Mouse (Mus musculus) urinary bladder, postnatal 4 days (tissue): ENCODE measurements around the gene Tmeff2.

Experiments used
- DNase-seq, 2 experiments: peaks; one replicate each; pipeline ENCODE4 v3.0.0; 2021 to 2022; ENCODE audit warnings: low spot score in 2 of 2

Gene Tmeff2

DNA sequence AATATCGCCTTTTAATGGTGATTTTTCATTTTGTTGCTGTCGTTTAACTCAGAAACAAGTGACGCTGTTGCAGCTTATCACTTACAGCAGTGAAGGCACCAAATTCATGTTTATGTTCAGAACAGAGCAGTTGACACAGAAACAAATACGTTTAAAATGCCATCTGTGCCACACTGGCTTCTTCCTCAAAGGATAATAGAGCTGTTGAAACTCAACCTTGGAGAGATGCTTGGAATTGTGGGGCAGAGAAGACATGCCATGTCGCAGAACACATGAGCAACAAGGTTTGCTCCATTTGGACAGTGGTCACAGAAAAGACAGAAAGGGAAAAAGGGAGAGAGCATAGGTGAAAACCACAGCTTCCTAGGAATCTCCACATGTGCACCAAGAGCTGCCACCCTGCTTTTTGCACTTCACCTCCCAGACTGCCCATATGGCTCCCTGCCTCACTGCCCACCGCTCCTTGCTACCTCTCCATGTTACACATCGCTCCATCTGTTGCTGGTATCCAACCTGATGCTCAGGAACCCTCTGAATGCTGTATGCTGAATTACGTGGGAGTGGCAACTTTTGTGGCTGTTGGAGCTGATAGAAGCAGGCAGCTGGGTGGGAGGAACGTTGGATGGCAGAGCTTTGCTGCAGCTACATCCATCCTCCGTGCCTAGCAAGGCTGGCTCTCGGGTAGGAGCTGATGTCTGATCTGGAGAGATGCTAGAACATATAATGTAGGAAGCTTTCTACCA is 298.8 kb downstream of the Tmeff2 start:
- no peak for DNase-seq

DNA sequence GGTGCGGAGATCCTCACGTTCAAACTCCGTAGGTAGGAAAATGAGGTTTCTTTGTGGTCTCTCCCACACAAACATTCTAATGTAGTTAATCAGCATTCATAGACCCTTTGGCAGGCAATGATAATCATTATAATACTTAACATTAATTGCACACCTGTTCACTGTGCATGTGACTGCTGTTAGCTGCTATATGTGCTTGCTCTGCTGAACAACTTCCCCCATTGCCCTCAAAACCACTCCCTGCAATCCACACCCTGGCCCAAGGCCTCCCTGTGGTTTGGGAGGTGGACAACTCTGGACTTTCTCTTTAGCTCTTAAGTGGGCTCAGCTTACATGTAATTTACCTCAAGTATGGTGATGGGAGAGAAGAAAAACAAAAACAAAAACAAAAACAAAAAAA is 299.5 kb downstream of the Tmeff2 start:
- no peak for DNase-seq

DNA sequence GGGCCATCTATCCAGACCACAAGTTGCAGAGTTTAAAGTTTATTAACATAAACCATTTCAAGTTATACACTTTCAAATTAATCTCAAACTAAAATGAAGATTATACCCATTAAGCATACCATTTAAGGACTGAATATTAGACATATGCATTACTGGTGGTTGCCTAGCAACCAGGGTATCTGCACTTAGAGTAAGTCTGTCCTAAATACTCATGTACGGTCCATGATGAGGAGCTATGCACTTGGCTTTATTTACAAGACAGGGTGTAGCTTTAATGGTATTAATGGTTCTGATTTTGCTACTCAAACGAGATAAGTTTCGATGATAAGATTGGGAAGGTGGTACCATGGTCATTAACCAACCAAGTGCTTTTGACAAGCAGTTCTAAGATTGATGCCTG is 315.2 kb downstream of the Tmeff2 start:
- DNase-seq = no peak

DNA sequence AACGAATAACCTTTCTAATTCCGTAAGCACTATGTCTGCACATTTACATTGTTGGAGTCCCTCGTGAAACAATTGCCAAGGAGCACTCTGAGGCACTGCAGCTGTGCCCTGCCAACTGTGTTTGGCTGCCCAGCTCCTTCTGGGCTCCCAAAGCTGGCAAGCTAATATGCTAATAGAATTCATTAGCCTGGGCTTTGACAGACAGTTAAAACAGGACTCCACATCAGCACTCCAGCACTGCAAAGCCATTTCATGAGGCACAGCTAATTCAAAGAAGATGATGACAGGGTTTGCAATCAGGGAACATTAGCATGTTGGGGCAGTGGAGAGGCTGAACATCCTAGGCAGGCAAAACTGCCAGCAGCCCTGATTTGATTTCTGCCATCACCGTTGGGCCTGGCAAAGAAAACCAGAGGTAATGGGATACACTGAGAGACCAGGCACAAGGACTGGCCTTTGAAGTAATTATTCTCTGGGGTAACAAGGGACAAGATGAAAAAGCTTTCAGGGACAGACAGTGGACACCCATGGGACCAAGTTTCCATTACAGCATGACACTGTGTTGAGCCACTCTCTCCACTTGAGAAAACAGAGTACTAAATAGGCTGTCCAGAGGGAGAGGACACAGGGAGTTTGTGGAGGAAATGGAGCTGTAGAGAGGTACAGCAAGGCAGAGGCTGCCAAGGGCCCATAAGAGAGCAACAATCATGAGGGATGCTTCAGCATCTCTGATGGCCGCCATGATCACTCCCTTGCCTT is 316.0 kb downstream of the Tmeff2 start:
- no peak for DNase-seq

DNA sequence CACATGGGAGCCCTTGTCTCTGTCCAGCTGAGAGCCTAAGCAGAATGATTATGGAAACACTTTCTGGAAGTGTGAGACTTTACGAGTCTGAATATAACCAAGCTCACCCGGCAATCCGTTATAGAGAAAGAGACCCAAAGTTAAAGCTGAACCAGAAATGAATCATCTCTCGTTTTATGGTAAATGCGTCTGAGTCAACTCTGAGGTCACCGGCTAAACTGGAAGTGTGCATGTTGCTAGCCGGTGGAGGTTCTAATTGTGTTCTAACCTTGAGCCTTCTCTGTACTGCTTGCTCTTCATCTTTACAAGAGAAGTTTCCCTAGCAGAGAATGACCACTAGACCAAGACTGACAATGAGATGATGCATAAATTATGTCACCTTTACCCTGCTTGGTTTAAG is 316.8 kb downstream of the Tmeff2 start:
- no peak for DNase-seq

DNA sequence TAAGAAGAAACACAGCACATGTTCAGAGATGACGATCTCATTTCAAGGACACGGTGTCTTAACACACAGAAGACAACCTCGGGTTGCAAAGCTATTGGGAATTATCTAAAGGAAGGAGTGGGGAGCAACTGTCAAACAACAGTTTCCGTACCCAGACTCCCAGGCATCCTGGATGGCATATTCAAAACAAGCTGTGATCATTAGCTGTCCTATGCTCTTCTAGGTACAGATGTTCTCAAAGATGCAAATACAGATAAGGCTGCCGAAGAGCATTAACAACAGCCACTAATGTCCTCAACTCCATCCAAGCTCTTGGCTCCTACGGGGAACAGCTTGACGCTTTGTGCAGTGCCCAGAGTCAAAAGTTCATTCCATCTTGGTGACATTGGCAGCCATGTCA is 324.7 kb downstream of the Tmeff2 start:
- no peak for DNase-seq
